Mouse (Mus musculus) A20 (cell line): Measurements from ENCODE around the gene Mov10l1.

Experiments used
- DNase-seq: peaks from one replicate; pipeline ENCODE4 v3.0.0-alpha.2; 2011; ENCODE audit warnings: low read depth, low spot score

The Mov10l1 gene

GRCm38 (mm10) chr15:89074613-89075477, 92.1 kb downstream of the Mov10l1 start, which contains the start of gene Trabd:
TSS of gene Trabd (plus strand) at chr15:89075124.
- no peak for DNase-seq

- DNase-seq, result peak; percentile 91
Observed at GRCm38 (mm10) chr15:89075478-89076147, 92.9 kb downstream of the Mov10l1 start.

DNA sequence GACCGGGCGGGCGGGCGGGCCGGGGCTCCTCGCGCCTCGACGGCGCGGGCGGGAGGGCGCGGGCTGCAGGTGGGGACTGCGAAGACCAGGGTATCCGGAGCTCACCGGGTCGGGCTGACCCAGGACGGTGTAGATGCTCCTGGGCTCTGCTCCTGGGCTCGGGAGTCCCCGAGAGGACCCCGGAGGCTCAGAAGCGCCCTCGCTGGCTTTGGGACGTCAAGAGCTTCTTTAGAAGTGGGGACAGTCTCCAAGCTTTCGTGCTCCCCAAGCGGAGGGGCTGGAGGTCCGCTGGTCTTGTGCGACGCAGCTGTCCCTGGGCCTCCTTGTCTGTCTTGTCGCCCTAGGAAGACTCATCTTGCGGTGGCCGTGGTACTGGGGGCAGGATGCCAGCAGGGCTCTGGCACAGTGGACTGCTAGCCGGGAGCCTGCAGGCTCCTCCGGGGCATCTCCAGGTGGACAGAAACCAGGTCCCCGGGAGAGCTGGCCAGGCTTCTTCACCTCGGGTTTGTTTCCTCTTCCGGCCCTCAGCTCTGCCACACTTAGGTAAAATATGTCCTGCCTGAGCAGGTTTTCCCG, 93.5 kb downstream of the Mov10l1 start:
- peak; percentile 70 for DNase-seq

DNA sequence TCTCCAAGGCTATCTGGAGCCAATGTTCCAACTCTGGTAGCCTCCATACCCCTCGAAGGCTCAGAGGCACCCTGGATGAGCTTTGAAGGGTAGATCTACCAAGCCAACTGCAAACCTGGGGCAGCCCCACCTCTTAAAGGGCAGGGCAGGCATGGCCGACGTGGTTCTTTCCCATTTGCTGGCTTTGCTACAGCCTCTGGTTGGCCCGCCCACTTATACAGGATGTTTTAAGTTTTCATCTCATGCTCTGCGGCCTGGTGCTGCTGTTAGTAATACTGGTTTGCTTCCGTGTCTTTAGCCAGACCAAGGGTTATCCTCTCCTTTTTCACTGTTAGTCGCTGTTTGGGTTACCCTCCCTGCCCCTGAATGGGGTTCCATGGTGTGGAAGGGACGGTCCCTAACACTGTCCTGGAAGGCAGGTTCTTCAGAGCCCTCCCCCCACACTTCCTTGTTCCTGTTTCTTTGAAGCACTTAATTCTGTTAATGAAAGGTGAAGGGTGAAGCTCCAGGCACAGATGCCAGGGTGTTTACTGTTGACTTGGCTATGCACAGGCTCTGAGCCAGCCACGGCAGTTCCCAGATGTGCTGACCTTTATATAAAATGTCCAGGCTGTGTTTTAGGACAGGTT, 95.6 kb downstream of the Mov10l1 start:
- peak; percentile 91 for DNase-seq

- no peak for DNase-seq
Observed at GRCm38 (mm10) chr15:89083906-89084305, 101.2 kb downstream of the Mov10l1 start.

- DNase-seq, result no peak
Observed at GRCm38 (mm10) chr15:89084826-89085225, 102.1 kb downstream of the Mov10l1 start.

DNA sequence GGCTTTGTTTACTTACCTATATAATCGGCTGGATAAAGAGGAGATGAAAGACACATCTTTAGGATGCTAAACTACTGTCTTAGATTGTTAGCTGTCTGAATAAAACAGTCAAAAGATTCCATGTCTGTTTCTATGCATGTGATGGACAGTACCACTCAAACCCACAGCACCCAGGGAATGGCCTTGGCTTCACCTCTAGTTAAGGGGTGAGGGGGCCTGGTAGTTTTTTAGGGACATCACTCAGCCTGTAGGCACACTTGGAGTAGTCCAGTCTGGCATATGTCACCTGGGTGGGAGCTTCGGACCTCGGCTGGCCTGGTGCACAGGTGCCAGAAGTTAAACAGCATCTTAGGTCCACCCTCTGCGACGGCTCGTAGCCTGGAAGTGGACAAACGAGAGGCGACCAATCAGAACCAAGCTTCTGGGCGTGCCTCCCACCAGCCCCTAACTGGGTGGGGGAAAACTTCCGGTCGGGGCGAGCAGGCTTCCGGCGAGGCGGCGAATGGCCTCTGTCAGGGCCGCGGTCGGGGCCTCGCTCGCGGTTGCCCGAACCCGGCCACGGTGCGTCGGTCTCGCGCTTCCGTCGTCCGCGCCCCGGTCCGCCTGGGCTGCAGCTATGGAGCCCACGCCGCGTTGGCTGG, 106.0 kb downstream of the Mov10l1 start, which contains the start of gene Selenoo:
TSS of gene Selenoo (plus strand) at position 478 of the 641 bp plus-strand sequence.
- DNase-seq, result peak; percentile 91

- DNase-seq, result peak; percentile 41
Observed at GRCm38 (mm10) chr15:89089248-89090051, 106.7 kb downstream of the Mov10l1 start.

GRCm38 (mm10) chr15:89090662-89091061, 108.0 kb downstream of the Mov10l1 start:
- DNase-seq, result no peak

DNA sequence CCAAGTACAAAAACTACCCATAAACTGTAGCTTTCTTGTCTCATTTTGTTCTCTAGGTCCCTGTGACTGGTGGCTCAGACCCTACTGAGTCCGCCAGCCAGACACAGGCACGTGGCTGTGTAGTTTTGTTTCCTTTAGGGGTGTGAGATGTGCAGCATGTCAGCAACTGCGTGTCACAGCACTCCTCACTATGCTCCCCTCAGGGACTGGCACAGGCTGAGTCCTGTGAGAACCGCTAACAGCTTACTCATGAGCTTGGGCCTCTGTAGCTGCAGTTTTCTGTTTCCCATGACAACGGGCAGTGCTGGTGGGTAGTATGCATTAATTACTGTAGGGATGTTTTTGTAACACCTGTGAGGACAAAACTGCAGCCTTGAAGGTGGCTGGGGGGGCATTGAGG, 109.5 kb downstream of the Mov10l1 start:
- no peak for DNase-seq

- no peak for DNase-seq
Observed at GRCm38 (mm10) chr15:89097450-89097849, 114.7 kb downstream of the Mov10l1 start.

GRCm38 (mm10) chr15:89098616-89099015, 115.9 kb downstream of the Mov10l1 start:
- no peak for DNase-seq

- DNase-seq, result no peak
Observed at GRCm38 (mm10) chr15:89100823-89101222, 118.1 kb downstream of the Mov10l1 start.

- DNase-seq, result no peak
Observed at GRCm38 (mm10) chr15:89102646-89103045, 119.9 kb downstream of the Mov10l1 start.

DNA sequence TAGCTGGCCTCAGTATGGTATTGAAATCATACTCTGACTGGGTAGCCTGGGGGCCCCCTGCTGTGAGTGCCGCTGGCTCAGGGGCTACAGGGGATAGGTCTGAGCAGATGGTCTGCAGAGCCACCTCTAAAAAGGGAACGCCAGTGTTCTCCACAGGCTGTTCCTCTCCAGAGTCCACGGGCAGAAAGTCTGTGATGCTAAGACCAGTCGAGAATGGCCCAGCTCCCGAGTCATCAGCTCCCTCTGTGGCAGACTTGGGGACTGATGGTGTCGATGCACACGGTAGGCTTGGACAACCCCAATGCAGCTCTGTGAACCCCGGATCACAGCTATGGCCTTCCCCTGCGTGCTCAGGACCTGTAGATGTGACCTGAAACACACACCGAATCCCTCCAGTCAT, 121.2 kb downstream of the Mov10l1 start:
- DNase-seq, result no peak

DNA sequence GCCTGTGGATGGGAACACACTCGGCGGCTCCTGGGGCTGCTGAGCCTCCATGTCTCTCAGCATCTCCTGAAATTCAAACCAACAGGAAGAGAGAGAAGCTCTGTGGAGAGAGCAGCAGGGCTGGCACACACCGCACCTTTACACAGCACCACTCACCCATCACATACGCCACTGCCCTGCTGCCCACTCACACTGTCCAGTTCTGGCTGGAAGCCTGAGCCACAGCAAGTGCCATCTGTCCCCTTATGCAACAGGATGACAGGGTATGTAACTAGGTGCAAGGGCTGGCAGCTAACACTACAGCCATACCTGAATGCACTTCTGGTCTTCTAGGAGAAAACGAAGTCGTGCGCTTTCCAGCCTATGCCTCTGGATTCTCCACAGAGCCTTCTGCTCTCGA, 121.7 kb downstream of the Mov10l1 start:
- DNase-seq, result no peak
